Comparison of ENCODE assay signal across 19 mouse cellular contexts in genomic region chr3:141791026-141791780, GRCm38 (mm10).
DNase-seq lines count a peak whose midpoint lies in the region; ATAC-seq and TF ChIP-seq lines count a peak whose summit lies in the region.
"Had no signal": no experiment of that assay in that cellular context is flagged by ENCODE, and none has a peak within 500 bp of the region (broad histone marks: within the 10 kb centered on the region; RNA-seq: fewer than 3 reads in every experiment).

No protein-coding gene starts in this region.

- TF ChIP-seq CTCF in lung, embryonic 14.5 days (IDR thresholded peaks at IDR 0.05; ENCODE audit: low read depth): no peak
- TF ChIP-seq CTCF in kidney, adult 2 months (conservative IDR thresholded peaks at IDR 0.05; ENCODE audit: insufficient read depth, insufficient read length, low read depth, low read length): no peak

- no peaks in the 10 kb centered on the region for H3K9me3 ChIP-seq in lung, embryonic 14.5 days (ENCODE audit: low read depth, low read length)
- no peaks in the 10 kb centered on the region for H3K9me3 ChIP-seq in embryonic facial prominence, embryonic 15.5 days (replicated peaks)
- H3K9me3 ChIP-seq in limb, embryonic 13.5 days: no peaks in the 10 kb centered on the region
- H3K9me3 ChIP-seq: embryonic facial prominence, embryonic 13.5 days; heart, embryonic 13.5 days; hindbrain, embryonic 12.5 days had no signal

- TF ChIP-seq POLR2A in kidney, adult 2 months (IDR thresholded peaks at IDR 0.05; ENCODE audit: low read depth, low read length): no peak

- peak; percentile 40 for DNase-seq in lung, embryonic 14.5 days
- no peak for DNase-seq in lung, postnatal 14 days
- peak; percentile 40 for DNase-seq in telencephalon, adult 2 months (ENCODE audit: low read depth, low spot score)
- DNase-seq in kidney, adult 2 months: no peak
- DNase-seq in heart, postnatal 36 days: no peak
- DNase-seq: adrenal gland, adult 2 months; cerebellum, adult 11 months; cerebellum, adult 8-10 months; embryo, embryonic 11 days; forebrain, postnatal 0 days; gastrocnemius, postnatal 36 days; heart, adult 11 months; heart, postnatal 4 days had no signal

- H3K27me3 ChIP-seq in lung, embryonic 14.5 days (ENCODE audit: insufficient read depth, low read length): no peaks in the 10 kb centered on the region
- no peaks in the 10 kb centered on the region for H3K27me3 ChIP-seq in embryonic facial prominence, embryonic 15.5 days
- H3K27me3 ChIP-seq in limb, embryonic 13.5 days: no peaks in the 10 kb centered on the region
- no peaks in the 10 kb centered on the region for H3K27me3 ChIP-seq in kidney, adult 2 months (replicated peaks; ENCODE audit: control insufficient read depth, insufficient read depth, low read length)
- H3K27me3 ChIP-seq: embryonic facial prominence, embryonic 13.5 days; heart, embryonic 13.5 days; hindbrain, embryonic 12.5 days had no signal

- no peak overlapping the region for H3K4me2 ChIP-seq in lung, embryonic 14.5 days
- H3K4me2 ChIP-seq in embryonic facial prominence, embryonic 15.5 days (replicated peaks): no peak overlapping the region
- no peak overlapping the region for H3K4me2 ChIP-seq in limb, embryonic 13.5 days (replicated peaks)
- H3K4me2 ChIP-seq: embryonic facial prominence, embryonic 13.5 days; heart, embryonic 13.5 days; hindbrain, embryonic 12.5 days had no signal

- H3K36me3 ChIP-seq in lung, embryonic 14.5 days (ENCODE audit: insufficient read depth): peaks cover 8% of the 10 kb centered on the region; the same call in 1 of the 2 replicates
- H3K36me3 ChIP-seq in embryonic facial prominence, embryonic 15.5 days: no peaks in the 10 kb centered on the region
- peaks cover 10% of the 10 kb centered on the region; the same call in 1 of the 2 replicates for H3K36me3 ChIP-seq in limb, embryonic 13.5 days
- H3K36me3 ChIP-seq in kidney, adult 2 months (ENCODE audit: control insufficient read depth, insufficient read depth, low read length): no peaks in the 10 kb centered on the region
- H3K36me3 ChIP-seq: heart, embryonic 13.5 days; hindbrain, embryonic 12.5 days had no signal

- no peak overlapping the region for H3K27ac ChIP-seq in lung, embryonic 14.5 days (ENCODE audit: low read depth)
- peak overlapping the region; percentile 51; the same call in 1 of the 2 replicates for H3K27ac ChIP-seq in embryonic facial prominence, embryonic 15.5 days (replicated peaks)
- peak overlapping the region; percentile 63 for H3K27ac ChIP-seq in limb, embryonic 13.5 days
- no peak overlapping the region for H3K27ac ChIP-seq in kidney, adult 2 months (ENCODE audit: insufficient read depth, low read depth, low read length)
- H3K27ac ChIP-seq: embryonic facial prominence, embryonic 13.5 days; heart, embryonic 13.5 days; hindbrain, embryonic 12.5 days had no signal

- ATAC-seq in lung, embryonic 14.5 days (ENCODE audit: insufficient read depth): no peak
- ATAC-seq in embryonic facial prominence, embryonic 15.5 days (ENCODE audit: insufficient number of reproducible peaks, low FRiP score, low TSS enrichment, low read depth): no peak
- peak; percentile 82; the same call in 1 of the 2 replicates for ATAC-seq in limb, embryonic 13.5 days (ENCODE audit: low FRiP score, low read depth)
- ATAC-seq: forebrain, postnatal 0 days; hindbrain, embryonic 16.5 days had no signal

- no peak overlapping the region for H3K9ac ChIP-seq in lung, embryonic 14.5 days
- H3K9ac ChIP-seq in embryonic facial prominence, embryonic 15.5 days: no peak overlapping the region
- no peak overlapping the region for H3K9ac ChIP-seq in limb, embryonic 13.5 days
- H3K9ac ChIP-seq: embryonic facial prominence, embryonic 13.5 days; forebrain, postnatal 0 days; heart, embryonic 13.5 days; hindbrain, embryonic 12.5 days had no signal

- WGBS in lung, embryonic 14.5 days: 55% methylated on average over 8 of the region's 8 CpGs
- 31% methylated on average over 8 of the region's 8 CpGs for WGBS in embryonic facial prominence, embryonic 15.5 days
- 36% methylated on average over 8 of the region's 8 CpGs for WGBS in limb, embryonic 13.5 days
- 80% methylated on average over 8 of the region's 8 CpGs for WGBS in kidney, adult 2 months

- intact Hi-C loops in heart, postnatal 36 days (cut with DNase I): no loop called here

- H3K4me1 ChIP-seq in lung, embryonic 14.5 days (ENCODE audit: insufficient read depth): no peaks in the 10 kb centered on the region
- H3K4me1 ChIP-seq in embryonic facial prominence, embryonic 15.5 days: 0 out of 2 replicates have a peak, but pooled peaks cover 9% of the 10 kb centered on the region
- H3K4me1 ChIP-seq in limb, embryonic 13.5 days: peaks cover 18% of the 10 kb centered on the region
- no peaks in the 10 kb centered on the region for H3K4me1 ChIP-seq in kidney, adult 2 months (ENCODE audit: control insufficient read depth, insufficient read depth, low read length)
- H3K4me1 ChIP-seq: heart, embryonic 13.5 days had no signal

- no peak overlapping the region for H3K4me3 ChIP-seq in lung, embryonic 14.5 days (ENCODE audit: low read depth, low read length)
- H3K4me3 ChIP-seq in embryonic facial prominence, embryonic 15.5 days (replicated peaks): no peak overlapping the region
- H3K4me3 ChIP-seq in limb, embryonic 13.5 days: no peak overlapping the region
- H3K4me3 ChIP-seq in kidney, adult 2 months (ENCODE audit: insufficient read depth, low read depth, low read length): no peak overlapping the region
- H3K4me3 ChIP-seq: embryonic facial prominence, embryonic 13.5 days; heart, embryonic 13.5 days; hindbrain, embryonic 12.5 days had no signal

Comparison
In these comparisons a context has a peak if more than half of its experiments do, and no peak if none do; other contexts are left out.
1. DNase-seq: peak in lung, embryonic 14.5 days (single experiment) and telencephalon, adult 2 months (single experiment); none in lung, postnatal 14 days (single experiment), kidney, adult 2 months (single experiment) and heart, postnatal 36 days (0 of 2).
2. H3K27ac ChIP-seq: peak in embryonic facial prominence, embryonic 15.5 days (single experiment) and limb, embryonic 13.5 days (single experiment); none in lung, embryonic 14.5 days (single experiment) and kidney, adult 2 months (single experiment).